Mouse (Mus musculus): ENCODE data around the gene Nbeal1.

GRCm38 (mm10) chr1:60345712-60346111, 165.3 kb downstream of the Nbeal1 start:
- TF ChIP-seq CTCF (IDR thresholded peaks at IDR 0.05; ENCODE audit: low read depth), result no peak
- TF ChIP-seq EP300 (IDR thresholded peaks at IDR 0.05; ENCODE audit: low read depth), result no peak
